Comparison of ENCODE assay signal across 9 mouse cellular contexts in the genomic region with DNA sequence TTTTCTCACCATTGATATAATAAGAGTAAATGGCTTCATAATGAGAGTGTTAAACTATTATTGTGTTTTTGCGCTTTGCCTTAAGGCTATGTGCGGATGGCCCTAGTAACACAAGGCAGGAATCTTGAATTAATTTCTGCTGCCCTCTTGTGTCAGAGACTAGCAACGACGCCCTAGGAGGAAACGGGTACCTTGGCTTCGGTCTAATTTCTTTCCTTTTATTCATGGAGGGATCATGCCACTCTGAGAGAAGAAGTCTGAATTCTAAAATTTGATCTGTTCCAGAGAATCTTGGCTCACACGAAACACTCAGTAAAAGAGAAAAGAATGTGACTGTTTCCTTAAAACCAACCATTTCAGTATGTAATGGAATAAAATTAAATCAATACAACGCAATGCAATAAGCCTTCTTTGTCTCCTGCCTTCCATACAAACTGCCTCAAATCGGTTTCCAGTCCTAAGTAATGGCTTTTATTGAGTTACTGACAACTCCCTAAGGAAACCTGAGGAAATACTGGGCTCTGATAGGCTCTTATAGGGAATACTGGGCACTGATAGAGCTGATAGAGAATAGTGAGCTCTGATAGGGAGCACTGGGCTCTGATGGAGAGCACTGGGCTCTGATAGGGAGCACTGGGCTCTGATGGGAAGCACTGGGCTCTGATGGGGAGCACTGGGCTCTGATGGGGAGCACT.
DNase-seq lines count a peak whose midpoint lies in the region; ATAC-seq and TF ChIP-seq lines count a peak whose summit lies in the region.
"Had no signal": no experiment of that assay in that cellular context is flagged by ENCODE, and none has a peak within 500 bp of the region (broad histone marks: within the 10 kb centered on the region; RNA-seq: fewer than 3 reads in every experiment).

No protein-coding gene starts in this region.

- no peaks in the 10 kb centered on the region for H3K36me3 ChIP-seq in MEL (ENCODE audit: control insufficient read depth in 1 of 2, insufficient read depth in 2 of 2, low read length in 2 of 2)
- no peaks in the 10 kb centered on the region for H3K36me3 ChIP-seq in forebrain, postnatal 0 days (ENCODE audit: insufficient read depth)
- no peaks in the 10 kb centered on the region for H3K36me3 ChIP-seq in intestine, embryonic 16.5 days (ENCODE audit: control insufficient read depth, insufficient read depth, low read length)
- H3K36me3 ChIP-seq in midbrain, postnatal 0 days (ENCODE audit: insufficient read depth, low read length) = no peaks in the 10 kb centered on the region
- H3K36me3 ChIP-seq: heart, embryonic 13.5 days had no signal

- 10% methylated on average over 9 of the region's 9 CpGs for WGBS in forebrain, postnatal 0 days
- WGBS in intestine, embryonic 16.5 days = 19% methylated on average over 9 of the region's 9 CpGs
- WGBS in midbrain, postnatal 0 days = 14% methylated on average over 9 of the region's 9 CpGs

- no peak for TF ChIP-seq POLR2A in MEL (IDR thresholded peaks at IDR 0.05; ENCODE audit: control insufficient read depth in 1 of 2, insufficient read depth in 1 of 2, low read depth in 1 of 2, low read length in 2 of 2, poor library complexity in 1 of 2)

- peak; percentile 56 to 71 (median 61) for TF ChIP-seq CTCF in MEL (IDR thresholded peaks at IDR 0.05 in 2 of 3, conservative IDR thresholded peaks at IDR 0.05 in 1 of 3; ENCODE audit: control insufficient read depth in 1 of 3, insufficient read depth in 1 of 3, low read depth in 2 of 3, low read length in 3 of 3, poor library complexity in 1 of 3, severe bottlenecking in 1 of 3)
- TF ChIP-seq CTCF in forebrain, postnatal 0 days (IDR thresholded peaks at IDR 0.05; ENCODE audit: low read depth) = peak; percentile 89
- TF ChIP-seq CTCF in midbrain, postnatal 0 days (IDR thresholded peaks at IDR 0.05) = peak; percentile 95

- H3K79me2 ChIP-seq in MEL (ENCODE audit: control insufficient read depth, insufficient read depth, low read length, poor library complexity) = no peaks in the 10 kb centered on the region

- peak; percentile 96 for ATAC-seq in forebrain, postnatal 0 days
- ATAC-seq in intestine, embryonic 16.5 days = 0 out of 2 replicates have a peak, but pooled peaks have one; percentile 44
- peak; percentile 89 for ATAC-seq in midbrain, postnatal 0 days (ENCODE audit: low FRiP score)

- intact Hi-C loops in left cerebral cortex, postnatal 10 days (cut with DNase I) = loop anchor here (2.0 kb wide), 2 partner anchors 275 to 685 kb away; no protein-coding TSS in a partner anchor

- no peaks in the 10 kb centered on the region for H3K4me1 ChIP-seq in MEL (ENCODE audit: control insufficient read depth in 1 of 2, insufficient read depth in 2 of 2, low read length in 2 of 2)
- no peaks in the 10 kb centered on the region for H3K4me1 ChIP-seq in forebrain, postnatal 0 days (ENCODE audit: insufficient read depth)
- no peaks in the 10 kb centered on the region for H3K4me1 ChIP-seq in intestine, embryonic 16.5 days (ENCODE audit: control insufficient read depth, insufficient read depth, low read length)
- H3K4me1 ChIP-seq in midbrain, postnatal 0 days (ENCODE audit: insufficient read depth, low read length) = no peaks in the 10 kb centered on the region
- H3K4me1 ChIP-seq: heart, embryonic 13.5 days had no signal

- H3K9ac ChIP-seq in MEL (ENCODE audit: control insufficient read depth, low read depth, low read length, poor library complexity, severe bottlenecking) = no peak overlapping the region
- no peak overlapping the region for H3K9ac ChIP-seq in forebrain, postnatal 0 days
- H3K9ac ChIP-seq in intestine, embryonic 16.5 days (ENCODE audit: low read depth, low read length) = no peak overlapping the region
- no peak overlapping the region for H3K9ac ChIP-seq in midbrain, postnatal 0 days (replicated peaks; ENCODE audit: low read length, poor library complexity, severe bottlenecking)
- H3K9ac ChIP-seq: heart, embryonic 13.5 days had no signal

- peak; percentile 67 for TF ChIP-seq RAD21 in MEL (IDR thresholded peaks at IDR 0.05; ENCODE audit: low read depth, low read length)

- no peaks in the 10 kb centered on the region for H3K27me3 ChIP-seq in MEL (ENCODE audit: control insufficient read depth in 1 of 2, insufficient read depth in 2 of 2, low read length in 2 of 2)
- H3K27me3 ChIP-seq in forebrain, postnatal 0 days (ENCODE audit: insufficient read depth, low read length) = peaks cover 4% of the 10 kb centered on the region; the same call in 1 of the 2 replicates
- no peaks in the 10 kb centered on the region for H3K27me3 ChIP-seq in intestine, embryonic 16.5 days (replicated peaks; ENCODE audit: control insufficient read depth, insufficient read depth, low read length)
- no peaks in the 10 kb centered on the region for H3K27me3 ChIP-seq in midbrain, postnatal 0 days (ENCODE audit: insufficient read depth, low read length)

- no peak overlapping the region for H3K4me2 ChIP-seq in forebrain, postnatal 0 days (ENCODE audit: low read depth)
- H3K4me2 ChIP-seq in intestine, embryonic 16.5 days (ENCODE audit: low read depth, low read length) = no peak overlapping the region
- no peak overlapping the region for H3K4me2 ChIP-seq in midbrain, postnatal 0 days (ENCODE audit: low read depth, low read length, poor library complexity, severe bottlenecking)
- H3K4me2 ChIP-seq: heart, embryonic 13.5 days had no signal

- no peaks in the 10 kb centered on the region for H3K9me3 ChIP-seq in MEL (replicated peaks; ENCODE audit: insufficient read depth, low read length)
- no peaks in the 10 kb centered on the region for H3K9me3 ChIP-seq in forebrain, postnatal 0 days (ENCODE audit: low read length)
- no peaks in the 10 kb centered on the region for H3K9me3 ChIP-seq in intestine, embryonic 16.5 days (ENCODE audit: control insufficient read depth, low read length)
- H3K9me3 ChIP-seq in midbrain, postnatal 0 days (ENCODE audit: low read length) = no peaks in the 10 kb centered on the region
- H3K9me3 ChIP-seq: heart, embryonic 13.5 days had no signal

- peak; percentile 43 for DNase-seq in 416B (ENCODE audit: low read depth)
- DNase-seq in MEL (ENCODE audit: low read depth, low spot score) = peak; percentile 32
- peak; percentile 5 for DNase-seq in cerebellum, adult 8-10 months
- DNase-seq in forebrain, postnatal 0 days = peak; percentile 90
- DNase-seq in left cerebral cortex, postnatal 10 days (ENCODE audit: extremely low spot score in 1 of 2, low spot score in 2 of 2) = peak; percentile 38 to 77
- peak; percentile 88 for DNase-seq in midbrain, postnatal 0 days (ENCODE audit: low spot score)
- DNase-seq in thymus, adult 18-20 months = peak; percentile 2 to 9

- no peak overlapping the region for H3K27ac ChIP-seq in MEL (ENCODE audit: control insufficient read depth, low read depth, low read length)
- H3K27ac ChIP-seq in forebrain, postnatal 0 days (ENCODE audit: low read depth, low read length) = peak overlapping the region; percentile 40; the same call in 1 of the 2 replicates
- no peak overlapping the region for H3K27ac ChIP-seq in intestine, embryonic 16.5 days (ENCODE audit: low read length)
- H3K27ac ChIP-seq in midbrain, postnatal 0 days (ENCODE audit: low read depth, low read length) = 0 out of 2 replicates have a peak overlapping the region, but pooled peaks have one; percentile 1
- H3K27ac ChIP-seq: heart, embryonic 13.5 days had no signal

- no peak overlapping the region for H3K4me3 ChIP-seq in MEL (ENCODE audit: control insufficient read depth in 1 of 2, insufficient read depth in 1 of 2, low read depth in 2 of 2, low read length in 2 of 2)
- no peak overlapping the region for H3K4me3 ChIP-seq in forebrain, postnatal 0 days (ENCODE audit: low read depth, low read length)
- H3K4me3 ChIP-seq in intestine, embryonic 16.5 days (ENCODE audit: low read length) = no peak overlapping the region
- no peak overlapping the region for H3K4me3 ChIP-seq in midbrain, postnatal 0 days (ENCODE audit: low read depth, low read length)
- H3K4me3 ChIP-seq: heart, embryonic 13.5 days had no signal

- TF ChIP-seq EP300 in MEL (IDR thresholded peaks at IDR 0.05; ENCODE audit: low read depth in 1 of 2, low read length in 2 of 2) = no peak

TF ChIP-seq in MEL, 35 proteins besides CTCF, POLR2A, EP300 and RAD21:
- TF ChIP-seq GATA1 (IDR thresholded peaks at IDR 0.05; ENCODE audit: low read depth, low read length) = no peak
- TF ChIP-seq ZC3H11A (IDR thresholded peaks at IDR 0.05; ENCODE audit: low read depth, low read length) = peak; percentile 19; the same call in 1 of the 2 replicates
- TF ChIP-seq SMC3 (IDR thresholded peaks at IDR 0.05; ENCODE audit: low read depth, low read length) = peak; percentile 70
TF ChIP-seq in MEL: peak in this region for 2.

Comparison
In these comparisons a context has a peak if more than half of its experiments do, and no peak if none do; other contexts are left out.
1. DNase-seq: peak in every context shown above with its lines; median percentile 90 in forebrain, postnatal 0 days; 88 in midbrain, postnatal 0 days; 58 in left cerebral cortex, postnatal 10 days; 43 in 416B; 32 in MEL; 6 in thymus, adult 18-20 months; 5 in cerebellum, adult 8-10 months.
2. H3K27ac ChIP-seq: peak in forebrain, postnatal 0 days (single experiment) and midbrain, postnatal 0 days (single experiment); none in MEL (single experiment) and intestine, embryonic 16.5 days (single experiment).
3. ATAC-seq: peak in every context shown above with its lines; median percentile 96 in forebrain, postnatal 0 days; 89 in midbrain, postnatal 0 days; 44 in intestine, embryonic 16.5 days.
4. Peak in every context shown above with its lines, with median percentiles within 50 percentile points of each other: CTCF ChIP-seq.